Mouse (Mus musculus) heart, postnatal 0 days (tissue): ENCODE results near the gene Cdk17. TPM values are rescaled to one million over a fixed set of nuclear protein-coding genes. Genes with fewer than 3 reads are reported as not detected.

Experiments
- ATAC-seq: fragments of 200-750 bp; cut with Nextera tagmentation; 2 replicates; pipeline ENCODE4 v1.8.0; 2017; ENCODE audit warnings: low read depth, moderate number of reproducible peaks, moderate library complexity; ENCODE audit not compliant: insufficient read depth
- DNase-seq: peaks from one replicate; pipeline ENCODE4 v3.0.0-alpha.2; 2016; ENCODE audit warnings: low spot score
- H3K27ac ChIP-seq: fragments of 300-500 bp; sonication (generic); 2 replicates; pipeline ENCODE4 v1.5.1; 2014; ENCODE audit warnings: low read depth, mild to moderate bottlenecking
- H3K27me3 ChIP-seq: fragments of 300-500 bp; sonication (generic); 2 replicates; pipeline ENCODE4 v1.6.1; 2014; ENCODE audit warnings: low read length, mixed read lengths; ENCODE audit not compliant: control insufficient read depth, insufficient read depth
- H3K36me3 ChIP-seq: fragments of 300-500 bp; sonication (generic); replicated peaks from 2 replicates; pipeline ENCODE4 v1.6.1; 2014; ENCODE audit warnings: low read length, mixed read lengths; ENCODE audit not compliant: control insufficient read depth, insufficient read depth
- H3K4me1 ChIP-seq: fragments of 300-500 bp; sonication (generic); 2 replicates; pipeline ENCODE4 v1.6.1; 2014; ENCODE audit warnings: antibody characterized with exemption; ENCODE audit not compliant: control insufficient read depth, insufficient read depth
- H3K4me2 ChIP-seq: fragments of 300-500 bp; sonication (generic); 2 replicates; pipeline ENCODE4 v1.6.1; 2014; ENCODE audit warnings: low read depth, mild to moderate bottlenecking, low read length, moderate library complexity
- H3K4me3 ChIP-seq: fragments of 300-500 bp; sonication (generic); 2 replicates; pipeline ENCODE4 v1.5.1; 2014; ENCODE audit warnings: low read depth, low read length
- H3K9ac ChIP-seq: fragments of 300-500 bp; sonication (generic); replicated peaks from 2 replicates; pipeline ENCODE4 v1.6.1; 2014; ENCODE audit warnings: low read depth, low read length, mixed read lengths
- H3K9me3 ChIP-seq: fragments of 300-500 bp; sonication (generic); replicated peaks from 2 replicates; pipeline ENCODE4 v1.6.1; 2016; ENCODE audit warnings: low read length; ENCODE audit not compliant: control insufficient read depth
- CTCF ChIP-seq: IDR thresholded peaks from 2 replicates; pipeline ENCODE4 v1.5.1; 2016; ENCODE audit warnings: antibody characterized with exemption, control low read depth, low read depth
- EP300 ChIP-seq: IDR thresholded peaks from 2 replicates; pipeline ENCODE4 v1.6.1; 2016; ENCODE audit warnings: antibody characterized with exemption, low read depth
- WGBS: fragments of 180-500 bp; shearing (Covaris S2); extraction: QIAGEN DNeasy Blood & Tissue Kit; methylation state at CpG from one replicate; pipeline ENCODE4 v1.1.7; 2014; 5-methylcytosine and 5-hydroxymethylcytosine counted together
- polyA plus RNA-seq: library from polyadenylated mRNA; unstranded; fragments of >200 nt; fragmentation: Nextera tagmentation; extraction: Ambion mirVana; gene quantifications from 2 replicates; pipeline ENCODE4 v1.2.1, GENCODE M21; 2015
- total RNA-seq: library from RNA; depleted of rRNA; stranded (reverse); fragments of >200 nt; gene quantifications from 2 replicates; pipeline ENCODE4 v1.2.3, GENCODE M21; 2014; ENCODE audit warnings: low replicate concordance

Cdk17 gene
- total and polyA plus RNA-seq, 2 experiments from 2014 or later: 12.3 to 40.2 TPM

DNA sequence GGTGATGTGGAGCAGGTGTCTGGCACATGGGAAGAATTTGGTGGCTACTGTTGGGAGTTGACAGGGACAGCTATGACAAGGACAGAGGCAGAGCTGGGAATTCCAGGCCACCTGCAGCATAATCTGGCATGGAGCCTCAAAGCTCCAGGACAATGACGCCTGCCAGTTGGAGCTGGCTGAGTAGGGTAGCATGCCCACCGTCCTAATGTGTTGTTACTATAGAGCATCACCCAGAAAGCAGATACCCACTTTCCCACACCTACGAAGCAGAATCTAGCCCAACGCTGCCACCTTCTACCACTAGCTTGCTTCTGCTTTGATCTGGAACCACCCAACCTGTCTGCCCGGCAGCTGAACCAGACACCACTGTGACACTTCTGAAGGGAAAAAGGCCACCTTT, 103.3 kb downstream of the Cdk17 start:
- H3K4me3 ChIP-seq: no peak overlapping the region
- H3K36me3 ChIP-seq: peaks cover 14% of the 10 kb centered on the region; the same call in 1 of the 2 replicates
- DNase-seq (no peak), ATAC-seq (no peak)
- H3K4me1 ChIP-seq: peaks cover 51% of the 10 kb centered on the region
- H3K9me3 ChIP-seq: no peaks in the 10 kb centered on the region
- peak overlapping the region; percentile 18 for H3K27ac ChIP-seq
- H3K4me2 ChIP-seq: no peak overlapping the region
- WGBS: 53% methylated on average over 5 of the region's 5 CpGs
- no peaks in the 10 kb centered on the region for H3K27me3 ChIP-seq
- TF ChIP-seq EP300 (no peak), CTCF (no peak)
- H3K9ac ChIP-seq: no peak overlapping the region

GRCm38 (mm10) chr10:93265833-93266232, 105.2 kb downstream of the Cdk17 start:
- Histone ChIP-seq H3K36me3 (peaks cover 9% of the 10 kb centered on the region; the same call in 1 of the 2 replicates), H3K27ac (no peak overlapping the region), H3K9me3 (no peaks in the 10 kb centered on the region), H3K4me3 (no peak overlapping the region), H3K27me3 (no peaks in the 10 kb centered on the region), H3K4me2 (no peak overlapping the region), H3K4me1 (peaks cover 37% of the 10 kb centered on the region), H3K9ac (no peak overlapping the region)
- TF ChIP-seq EP300 (no peak), CTCF (no peak)
- ATAC-seq (no peak), DNase-seq (no peak)
- 84% methylated on average over 9 of the region's 9 CpGs for WGBS

- DNase-seq (no peak), ATAC-seq (no peak)
- Histone ChIP-seq H3K9ac (no peak overlapping the region), H3K4me3 (no peak overlapping the region), H3K27ac (no peak overlapping the region), H3K27me3 (no peaks in the 10 kb centered on the region), H3K4me2 (no peak overlapping the region), H3K4me1 (peaks cover 31% of the 10 kb centered on the region), H3K9me3 (no peaks in the 10 kb centered on the region), H3K36me3 (peaks cover 9% of the 10 kb centered on the region; the same call in 1 of the 2 replicates)
- WGBS: 81% methylated on average over 7 of the region's 7 CpGs
- TF ChIP-seq EP300: no peak
Measured at GRCm38 (mm10) chr10:93266521-93266920, 105.8 kb downstream of the Cdk17 start.

DNA sequence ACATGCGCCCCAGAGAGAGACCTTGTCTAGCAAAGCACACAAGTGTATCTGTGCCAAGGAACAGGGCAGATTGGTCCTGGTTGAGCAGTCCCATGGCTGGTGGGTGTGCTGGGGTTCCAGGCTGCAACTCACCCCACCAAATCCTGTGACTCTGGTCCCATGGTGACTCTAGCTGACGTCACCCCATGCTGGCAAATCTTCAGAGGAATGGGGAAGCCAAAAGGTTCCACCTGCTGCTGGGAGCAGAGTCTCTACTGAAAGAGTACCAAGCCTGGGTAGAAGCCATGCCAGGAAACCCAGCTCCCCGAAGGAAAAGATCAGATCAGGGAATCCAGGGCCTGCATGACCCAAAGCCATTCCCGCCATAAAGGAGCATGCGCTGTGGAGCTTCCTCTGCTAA, 106.8 kb downstream of the Cdk17 start:
- H3K9ac ChIP-seq: no peak overlapping the region
- H3K9me3 ChIP-seq: no peaks in the 10 kb centered on the region
- no peaks in the 10 kb centered on the region for H3K27me3 ChIP-seq
- no peak overlapping the region for H3K27ac ChIP-seq
- no peak for TF ChIP-seq CTCF
- no peak for TF ChIP-seq EP300
- H3K4me2 ChIP-seq: no peak overlapping the region
- H3K4me3 ChIP-seq: no peak overlapping the region
- peaks cover 31% of the 10 kb centered on the region for H3K4me1 ChIP-seq
- WGBS: 82% methylated on average over 5 of the region's 5 CpGs
- ATAC-seq (no peak), DNase-seq (no peak)
- peaks cover 9% of the 10 kb centered on the region; the same call in 1 of the 2 replicates for H3K36me3 ChIP-seq

DNA sequence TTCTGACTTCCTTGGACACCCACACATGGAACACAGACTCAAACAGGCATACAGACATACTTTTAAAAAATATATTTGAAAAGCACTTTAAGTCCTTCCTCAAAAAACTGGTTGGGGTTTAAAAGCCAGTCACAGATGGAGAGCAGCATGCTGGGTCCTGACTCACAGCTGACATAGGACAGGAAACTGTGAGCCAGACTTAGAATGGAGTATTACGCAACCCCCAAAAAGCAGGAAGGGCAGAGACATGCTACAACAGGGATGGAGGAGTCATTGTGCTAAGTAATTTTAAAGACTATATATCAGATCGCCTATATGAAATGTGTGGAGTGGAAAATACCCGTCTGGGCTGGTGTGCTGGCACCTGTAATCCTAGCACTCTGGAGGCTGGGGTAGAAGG, 107.7 kb downstream of the Cdk17 start:
- no peaks in the 10 kb centered on the region for H3K27me3 ChIP-seq
- DNase-seq: no peak
- H3K4me3 ChIP-seq: no peak overlapping the region
- H3K4me1 ChIP-seq: peaks cover 32% of the 10 kb centered on the region
- H3K36me3 ChIP-seq: peaks cover 9% of the 10 kb centered on the region; the same call in 1 of the 2 replicates
- H3K9me3 ChIP-seq: no peaks in the 10 kb centered on the region
- H3K27ac ChIP-seq: no peak overlapping the region
- 76% methylated on average over 3 of the region's 3 CpGs for WGBS
- ATAC-seq: no peak
- no peak for TF ChIP-seq CTCF
- no peak for TF ChIP-seq EP300
- H3K9ac ChIP-seq: no peak overlapping the region
- H3K4me2 ChIP-seq: no peak overlapping the region

GRCm38 (mm10) chr10:93269744-93270143, 109.1 kb downstream of the Cdk17 start:
- Histone ChIP-seq H3K36me3 (peaks cover 7% of the 10 kb centered on the region; the same call in 1 of the 2 replicates), H3K9me3 (no peaks in the 10 kb centered on the region), H3K27me3 (no peaks in the 10 kb centered on the region), H3K9ac (no peak overlapping the region), H3K4me2 (no peak overlapping the region), H3K4me1 (peaks cover 24% of the 10 kb centered on the region), H3K4me3 (no peak overlapping the region), H3K27ac (no peak overlapping the region)
- DNase-seq (no peak), ATAC-seq (no peak)
- 70% methylated on average over 4 of the region's 4 CpGs for WGBS
- no peak for TF ChIP-seq CTCF
- no peak for TF ChIP-seq EP300
